Mouse (Mus musculus) testis, adult 2 months (tissue): Measurements from ENCODE around the gene Msmp. TPM values are rescaled to one million over a fixed set of nuclear protein-coding genes. Genes with fewer than 3 reads are reported as not detected.

Experiments
- H3K27ac ChIP-seq: fragments of 200-500 bp; 2 replicates; pipeline ENCODE4 v1.5.1; 2012; ENCODE audit warnings: low read depth, low read length; ENCODE audit not compliant: control insufficient read depth, insufficient read depth
- H3K27me3 ChIP-seq: fragments of 200-500 bp; 2 replicates; pipeline ENCODE4 v1.6.1; 2012; ENCODE audit warnings: mild to moderate bottlenecking, low read length, moderate library complexity; ENCODE audit not compliant: control insufficient read depth, insufficient read depth
- H3K36me3 ChIP-seq: fragments of 200-500 bp; 2 replicates; pipeline ENCODE4 v1.6.1; 2012; ENCODE audit warnings: mild to moderate bottlenecking, low read length; ENCODE audit not compliant: control insufficient read depth, insufficient read depth
- H3K4me1 ChIP-seq: fragments of 200-500 bp; 2 replicates; pipeline ENCODE4 v1.6.1; 2012; ENCODE audit warnings: low read length; ENCODE audit not compliant: control insufficient read depth, insufficient read depth
- H3K4me3 ChIP-seq: fragments of 200-500 bp; 2 replicates; pipeline ENCODE4 v1.5.1; 2012; ENCODE audit warnings: low read depth, mild to moderate bottlenecking, low read length, moderate library complexity, mixed read lengths; ENCODE audit not compliant: control insufficient read depth
- CTCF ChIP-seq: fragments of 200-500 bp; IDR thresholded peaks from 2 replicates; pipeline ENCODE4 v1.5.1; 2012; ENCODE audit warnings: low read depth, mild to moderate bottlenecking, inconsistent platforms, low read length, moderate library complexity; ENCODE audit not compliant: control insufficient read depth, insufficient read depth, insufficient replicate concordance
- POLR2A ChIP-seq: fragments of 200-500 bp; IDR thresholded peaks from 2 replicates; pipeline ENCODE4 v1.6.1; 2012; ENCODE audit warnings: low read depth, mild to moderate bottlenecking, inconsistent platforms, low read length, moderate library complexity; ENCODE audit not compliant: control insufficient read depth
- polyA plus RNA-seq: library from polyadenylated mRNA; depleted of rRNA; stranded (reverse); fragments of >200 nt; gene quantifications from 2 replicates; pipeline ENCODE4 v1.2.3, GENCODE M21; 2012

Gene Msmp
- polyA plus RNA-seq, 1 experiment, result 1.1 TPM

GRCm38 (mm10) chr4:43579256-43579655 lies 5.0 kb downstream of the Msmp start:
- TF ChIP-seq CTCF (no peak), POLR2A (no peak)
- no peaks in the 10 kb centered on the region for H3K27me3 ChIP-seq
- H3K36me3 ChIP-seq, result no peaks in the 10 kb centered on the region; the same call in 1 of the 2 replicates
- H3K27ac ChIP-seq, result peak overlapping the region; percentile 86
- peak overlapping the region; percentile 99 for H3K4me3 ChIP-seq
- H3K4me1 ChIP-seq, result peaks cover 17% of the 10 kb centered on the region

- Histone ChIP-seq H3K27ac (peak within 1 kb of the TSS; percentile 86), H3K36me3 (peaks cover under 1% of the 10 kb centered on the region; the same call in 1 of the 2 replicates), H3K4me1 (peaks cover 17% of the 10 kb centered on the region), H3K4me3 (peak within 1 kb of the TSS; percentile 99), H3K27me3 (no peaks in the 10 kb centered on the region)
- TF ChIP-seq CTCF, result no peak
- peak; percentile 60 for TF ChIP-seq POLR2A
These were observed 5.7 kb downstream of the Msmp start, which contains the start of the genes Rgp1 and Gba2 for GRCm38 (mm10) chr4:43578376-43579204. Gene Rgp1, plus strand, starts transcription at chr4:43578715. Gene Gba2, minus strand, starts transcription at chr4:43578873.

- peaks cover 1% of the 10 kb centered on the region; the same call in 1 of the 2 replicates for H3K36me3 ChIP-seq
- H3K4me3 ChIP-seq, result peak overlapping the region; percentile 99
- no peak overlapping the region; the same call in 1 of the 2 replicates for H3K27ac ChIP-seq
- no peaks in the 10 kb centered on the region for H3K27me3 ChIP-seq
- peaks cover 17% of the 10 kb centered on the region for H3K4me1 ChIP-seq
- TF ChIP-seq POLR2A (no peak), CTCF (no peak)
These were observed 6.9 kb downstream of the Msmp start for GRCm38 (mm10) chr4:43577237-43577881.

- TF ChIP-seq POLR2A, result no peak
- no peak for TF ChIP-seq CTCF
- H3K36me3 ChIP-seq, result peaks cover 1% of the 10 kb centered on the region; the same call in 1 of the 2 replicates
- H3K4me3 ChIP-seq, result no peak overlapping the region
These were observed 8.9 kb downstream of the Msmp start for GRCm38 (mm10) chr4:43575356-43575755.

GRCm38 (mm10) chr4:43573561-43573960 lies 10.7 kb downstream of the Msmp start:
- Histone ChIP-seq H3K27ac (no peak overlapping the region), H3K4me3 (no peak overlapping the region), H3K27me3 (no peaks in the 10 kb centered on the region), H3K4me1 (peaks cover 9% of the 10 kb centered on the region), H3K36me3 (peaks cover 3% of the 10 kb centered on the region)
- TF ChIP-seq POLR2A (no peak), CTCF (no peak)

More at GRCm38 (mm10) chr4:43575356-43575755, 8.9 kb downstream of the Msmp start:
- Histone ChIP-seq H3K4me1 (peaks cover 17% of the 10 kb centered on the region), H3K27me3 (no peaks in the 10 kb centered on the region), H3K27ac (no peak overlapping the region)

- Histone ChIP-seq H3K27me3 (no peaks in the 10 kb centered on the region), H3K4me1 (peaks cover under 1% of the 10 kb centered on the region; the same call in 1 of the 2 replicates), H3K36me3 (peaks cover 3% of the 10 kb centered on the region), H3K27ac (no peak overlapping the region), H3K4me3 (no peak overlapping the region)
- TF ChIP-seq POLR2A (no peak), CTCF (no peak)
These were observed 12.8 kb downstream of the Msmp start for GRCm38 (mm10) chr4:43571395-43572045.

- no peak overlapping the region for H3K27ac ChIP-seq
- no peak overlapping the region for H3K4me3 ChIP-seq
- peaks cover 4% of the 10 kb centered on the region; the same call in 1 of the 2 replicates for H3K4me1 ChIP-seq
- H3K36me3 ChIP-seq, result peaks cover 2% of the 10 kb centered on the region
- no peaks in the 10 kb centered on the region for H3K27me3 ChIP-seq
- TF ChIP-seq CTCF, result no peak
These were observed 17.2 kb downstream of the Msmp start for GRCm38 (mm10) chr4:43567140-43567539.
